Mouse (Mus musculus) stomach, postnatal 0 days (tissue): Measurements from ENCODE around the gene Dzip3. TPM values are rescaled to one million over a fixed set of nuclear protein-coding genes. Genes with fewer than 3 reads are reported as not detected.

Experiments used
- ATAC-seq: fragments of 200-750 bp; cut with Nextera tagmentation; 2 replicates; pipeline ENCODE4 v1.8.0; 2017; ENCODE audit not compliant: low FRiP score, low TSS enrichment
- DNase-seq: peaks from one replicate; pipeline ENCODE4 v3.0.0-alpha.2; 2016; ENCODE audit warnings: low spot score
- H3K27ac ChIP-seq: fragments of 300-500 bp; sonication (generic); replicated peaks from 2 replicates; pipeline ENCODE4 v1.5.1; 2014; ENCODE audit warnings: mild to moderate bottlenecking, control low read depth
- H3K27me3 ChIP-seq: fragments of 300-500 bp; sonication (generic); 2 replicates; pipeline ENCODE4 v1.6.1; 2014; ENCODE audit warnings: low read length; ENCODE audit not compliant: control insufficient read depth, insufficient read depth
- H3K36me3 ChIP-seq: fragments of 300-500 bp; sonication (generic); 2 replicates; pipeline ENCODE4 v1.6.1; 2014; ENCODE audit warnings: low read length, mixed read lengths; ENCODE audit not compliant: control insufficient read depth, insufficient read depth
- H3K4me1 ChIP-seq: fragments of 300-500 bp; sonication (generic); replicated peaks from 2 replicates; pipeline ENCODE4 v1.6.1; 2014; ENCODE audit warnings: antibody characterized with exemption; ENCODE audit not compliant: control insufficient read depth, insufficient read depth
- H3K4me2 ChIP-seq: fragments of 300-500 bp; sonication (generic); replicated peaks from 2 replicates; pipeline ENCODE4 v1.6.1; 2014; ENCODE audit warnings: low read depth, mild to moderate bottlenecking, control low read depth, moderate library complexity
- H3K4me3 ChIP-seq: fragments of 300-500 bp; sonication (generic); 2 replicates; pipeline ENCODE4 v1.5.1; 2014; ENCODE audit warnings: low read depth, low read length, control low read depth
- H3K9ac ChIP-seq: fragments of 300-500 bp; sonication (generic); 2 replicates; pipeline ENCODE4 v1.6.1; 2014; ENCODE audit warnings: mild to moderate bottlenecking, low read length, control low read depth, mixed read lengths
- H3K9me3 ChIP-seq: fragments of 300-500 bp; sonication (generic); 2 replicates; pipeline ENCODE4 v1.6.1; 2016; ENCODE audit warnings: low read length; ENCODE audit not compliant: control insufficient read depth
- CTCF ChIP-seq: IDR thresholded peaks from 2 replicates; pipeline ENCODE4 v1.5.1; 2016; ENCODE audit warnings: antibody characterized with exemption, low read depth, mild to moderate bottlenecking, moderate library complexity
- EP300 ChIP-seq: optimal IDR thresholded peaks from 2 replicates; pipeline ENCODE3; 2016; ENCODE audit warnings: antibody characterized with exemption
- WGBS: fragments of 180-500 bp; shearing (Covaris S2); extraction: QIAGEN DNeasy Blood & Tissue Kit; methylation state at CpG from one replicate; pipeline ENCODE4 v1.1.7; 2014; 5-methylcytosine and 5-hydroxymethylcytosine counted together
- polyA plus RNA-seq: library from polyadenylated mRNA; unstranded; fragments of >200 nt; fragmentation: Nextera tagmentation; extraction: Ambion mirVana; gene quantifications from 2 replicates; pipeline ENCODE4 v1.2.1, GENCODE M21; 2015

The Dzip3 gene
- polyA plus RNA-seq, 1 experiment from 2014 or later = 4.2 TPM

- no peak for DNase-seq
These were observed 14.0 kb downstream of the Dzip3 start for GRCm38 (mm10) chr16:48979965-48980364.

GRCm38 (mm10) chr16:48973548-48973947 lies 20.4 kb downstream of the Dzip3 start:
- no peak overlapping the region for H3K9ac ChIP-seq
- peaks cover 7% of the 10 kb centered on the region; the same call in 1 of the 2 replicates for H3K36me3 ChIP-seq
- DNase-seq (no peak), ATAC-seq (no peak)
- H3K9me3 ChIP-seq = no peaks in the 10 kb centered on the region
- no peaks in the 10 kb centered on the region for H3K4me1 ChIP-seq
- H3K27me3 ChIP-seq = no peaks in the 10 kb centered on the region
- WGBS = 94% methylated on average over 1 of the region's 1 CpGs
- no peak overlapping the region for H3K27ac ChIP-seq
- no peak overlapping the region for H3K4me2 ChIP-seq
- H3K4me3 ChIP-seq = no peak overlapping the region
- TF ChIP-seq CTCF (peak; percentile 47), EP300 (no peak)

More at GRCm38 (mm10) chr16:48979965-48980364, 14.0 kb downstream of the Dzip3 start:
- Histone ChIP-seq H3K4me3 (no peak overlapping the region), H3K36me3 (no peaks in the 10 kb centered on the region), H3K9ac (no peak overlapping the region), H3K27ac (no peak overlapping the region), H3K27me3 (no peaks in the 10 kb centered on the region), H3K4me2 (no peak overlapping the region), H3K4me1 (no peaks in the 10 kb centered on the region), H3K9me3 (no peaks in the 10 kb centered on the region)
- TF ChIP-seq EP300 (no peak), CTCF (no peak)
- ATAC-seq = no peak

DNA sequence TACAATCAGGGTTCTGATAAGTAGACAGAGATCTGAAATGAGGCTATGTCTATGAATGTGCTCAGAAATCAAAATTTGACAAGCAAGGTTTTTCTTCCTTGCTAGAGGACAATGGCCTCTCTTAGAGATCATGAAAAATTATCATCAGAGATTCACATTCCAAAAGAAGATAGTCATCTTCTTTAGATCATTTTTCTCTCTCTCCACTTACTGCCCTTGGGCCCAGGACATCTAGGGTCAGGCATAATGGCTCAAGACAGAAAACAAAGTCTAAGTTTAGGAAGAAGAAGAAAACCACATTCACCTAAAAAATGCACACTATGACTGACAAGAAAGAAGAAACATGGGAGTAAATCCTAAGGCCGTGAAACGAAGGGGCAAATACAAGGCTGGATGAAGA lies 21.0 kb downstream of the Dzip3 start:
- no peak for ATAC-seq
- no peak overlapping the region for H3K4me2 ChIP-seq
- DNase-seq = no peak
- H3K4me3 ChIP-seq = no peak overlapping the region
- H3K36me3 ChIP-seq = peaks cover 7% of the 10 kb centered on the region; the same call in 1 of the 2 replicates
- no peaks in the 10 kb centered on the region for H3K27me3 ChIP-seq
- no peak overlapping the region for H3K9ac ChIP-seq
- H3K27ac ChIP-seq = no peak overlapping the region
- H3K9me3 ChIP-seq = no peaks in the 10 kb centered on the region
- no peak for TF ChIP-seq EP300
- no peak for TF ChIP-seq CTCF
- WGBS = 97% methylated on average over 2 of the region's 2 CpGs
- no peaks in the 10 kb centered on the region for H3K4me1 ChIP-seq

DNA sequence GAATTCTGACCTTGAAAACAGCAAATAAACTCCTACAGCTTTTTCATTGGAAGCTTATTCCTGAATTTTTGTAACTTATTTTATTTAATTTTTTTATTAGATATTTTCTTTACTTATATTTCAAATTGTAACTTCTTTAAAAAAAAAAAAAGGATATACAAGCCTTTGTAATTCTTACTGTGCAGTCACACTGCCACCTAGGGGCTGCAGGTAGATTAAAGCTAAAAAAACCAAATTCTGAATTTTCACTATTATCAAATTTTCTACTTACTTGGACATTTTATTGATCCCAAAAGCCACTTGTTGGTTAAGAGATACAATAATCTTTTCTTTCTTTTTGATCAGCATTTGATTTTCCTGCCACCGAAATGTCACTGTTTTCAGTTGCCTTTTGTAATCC lies 52.2 kb downstream of the Dzip3 start:
- Histone ChIP-seq H3K4me2 (no peak overlapping the region), H3K36me3 (peaks cover 5% of the 10 kb centered on the region; the same call in 1 of the 2 replicates), H3K9me3 (no peaks in the 10 kb centered on the region), H3K27me3 (no peaks in the 10 kb centered on the region), H3K27ac (no peak overlapping the region), H3K4me3 (no peak overlapping the region), H3K9ac (no peak overlapping the region), H3K4me1 (no peaks in the 10 kb centered on the region)
- no peak for TF ChIP-seq EP300
- TF ChIP-seq CTCF = peak; percentile 70
- 78% methylated on average over 1 of the region's 1 CpGs for WGBS
- DNase-seq = no peak
- no peak for ATAC-seq

- DNase-seq (no peak), ATAC-seq (no peak)
- WGBS = 60% methylated on average over 1 of the region's 1 CpGs
- no peaks in the 10 kb centered on the region for H3K27me3 ChIP-seq
- H3K4me1 ChIP-seq = no peaks in the 10 kb centered on the region
- TF ChIP-seq CTCF (no peak), EP300 (no peak)
- H3K4me3 ChIP-seq = no peak overlapping the region
- no peak overlapping the region for H3K4me2 ChIP-seq
- peaks cover 12% of the 10 kb centered on the region; the same call in 1 of the 2 replicates for H3K36me3 ChIP-seq
- no peak overlapping the region for H3K9ac ChIP-seq
- no peak overlapping the region for H3K27ac ChIP-seq
- H3K9me3 ChIP-seq = no peaks in the 10 kb centered on the region
These were observed 70.2 kb downstream of the Dzip3 start for GRCm38 (mm10) chr16:48923724-48924123.

DNA sequence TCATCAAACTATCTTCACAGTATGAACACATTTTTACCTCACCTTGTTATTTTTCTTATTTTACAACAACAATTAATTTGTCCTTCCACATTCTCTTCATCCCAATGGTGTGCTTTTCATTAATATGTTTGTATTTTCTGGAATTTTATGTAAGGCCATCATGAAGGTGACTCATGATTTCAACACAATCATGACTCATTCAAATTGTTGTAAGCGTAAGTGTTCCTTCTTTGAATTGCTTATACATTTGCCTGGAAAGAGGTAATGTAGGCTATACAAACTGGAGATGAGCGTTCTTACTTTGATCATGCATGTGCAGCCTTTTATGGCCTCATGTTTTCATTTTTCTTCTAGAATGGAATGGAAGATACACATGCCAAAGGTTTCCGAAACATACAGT lies 80.8 kb downstream of the Dzip3 start:
- ATAC-seq = no peak
- 91% methylated on average over 3 of the region's 3 CpGs for WGBS

More for the DNA sequence above, 80.8 kb downstream of the Dzip3 start:
- DNase-seq = no peak
- no peak overlapping the region for H3K4me2 ChIP-seq
- H3K4me1 ChIP-seq = no peaks in the 10 kb centered on the region
- no peak overlapping the region for H3K27ac ChIP-seq
- no peak for TF ChIP-seq CTCF
- TF ChIP-seq EP300 = no peak
- H3K27me3 ChIP-seq = no peaks in the 10 kb centered on the region
- H3K9ac ChIP-seq = no peak overlapping the region
- no peaks in the 10 kb centered on the region for H3K9me3 ChIP-seq
- H3K36me3 ChIP-seq = no peaks in the 10 kb centered on the region
- no peak overlapping the region for H3K4me3 ChIP-seq
